Mouse (Mus musculus): ENCODE measurements around the gene Slc16a1.

DNA sequence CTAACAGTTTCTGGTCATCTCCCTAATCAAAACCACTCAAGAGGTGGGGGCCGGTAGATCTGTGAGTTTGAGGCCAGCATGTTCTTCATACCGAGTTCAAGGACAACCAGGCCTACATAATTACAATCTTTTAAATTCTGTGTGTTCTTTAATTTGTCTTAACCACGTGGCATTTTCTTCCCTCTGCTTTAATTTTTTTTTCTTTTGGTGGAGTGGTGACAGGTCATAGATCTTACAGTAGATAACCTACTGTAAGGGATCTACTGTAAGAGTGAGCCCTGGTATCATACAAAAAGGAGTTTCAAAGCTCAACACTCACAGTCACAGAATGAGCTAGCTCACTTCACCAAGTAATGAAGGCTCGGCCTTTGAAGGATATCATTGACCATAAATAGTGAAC lies 4.6 kb downstream of the Slc16a1 start:
- TF ChIP-seq CTCF (IDR thresholded peaks at IDR 0.05; ENCODE audit: borderline replicate concordance, insufficient read depth, low read depth, low read length) (no peak), POLR2A (IDR thresholded peaks at IDR 0.05; ENCODE audit: borderline replicate concordance, insufficient read depth, low read length) (no peak)

Measured in cerebellum, adult 2 months (tissue).